Mouse (Mus musculus): ENCODE results near the gene Spag16.

Spag16 gene

DNA sequence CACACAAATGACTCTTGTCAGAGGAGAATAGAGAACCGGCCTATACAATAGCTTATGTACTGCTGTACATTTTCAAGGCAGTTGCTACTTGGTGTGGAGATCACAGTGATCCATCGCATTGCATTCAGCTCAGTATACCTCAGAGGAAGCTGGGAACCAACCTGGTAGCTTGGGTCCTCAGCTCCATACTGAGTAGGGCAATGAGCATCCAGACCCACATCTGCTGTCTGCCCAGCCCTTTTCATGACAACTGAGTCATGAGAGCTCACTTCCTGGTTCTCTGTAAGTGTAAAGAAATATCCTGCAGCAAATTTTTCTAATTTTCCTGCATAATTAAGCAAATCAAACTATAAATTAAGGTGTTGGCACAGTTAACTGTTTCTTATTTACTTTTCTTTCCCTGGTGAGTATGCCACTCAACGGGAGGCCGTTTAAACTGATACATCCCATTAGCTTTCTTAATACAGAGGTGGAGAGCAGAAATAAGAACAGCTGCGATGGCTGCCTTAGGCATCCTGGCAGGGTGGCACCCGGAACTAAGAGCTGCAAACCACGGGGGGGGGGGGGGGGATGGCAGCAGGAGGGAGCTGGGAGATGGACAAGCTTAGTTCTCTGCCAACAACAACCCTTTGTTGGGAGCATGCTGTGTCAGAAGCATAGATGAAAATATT lies 255.6 kb downstream of the Spag16 start:
- DNase-seq (ENCODE audit: extremely low spot score, low spot score) = no peak

- DNase-seq (ENCODE audit: extremely low spot score, low spot score) = no peak
Measured at GRCm38 (mm10) chr1:70104683-70105082, 277.9 kb downstream of the Spag16 start.

DNA sequence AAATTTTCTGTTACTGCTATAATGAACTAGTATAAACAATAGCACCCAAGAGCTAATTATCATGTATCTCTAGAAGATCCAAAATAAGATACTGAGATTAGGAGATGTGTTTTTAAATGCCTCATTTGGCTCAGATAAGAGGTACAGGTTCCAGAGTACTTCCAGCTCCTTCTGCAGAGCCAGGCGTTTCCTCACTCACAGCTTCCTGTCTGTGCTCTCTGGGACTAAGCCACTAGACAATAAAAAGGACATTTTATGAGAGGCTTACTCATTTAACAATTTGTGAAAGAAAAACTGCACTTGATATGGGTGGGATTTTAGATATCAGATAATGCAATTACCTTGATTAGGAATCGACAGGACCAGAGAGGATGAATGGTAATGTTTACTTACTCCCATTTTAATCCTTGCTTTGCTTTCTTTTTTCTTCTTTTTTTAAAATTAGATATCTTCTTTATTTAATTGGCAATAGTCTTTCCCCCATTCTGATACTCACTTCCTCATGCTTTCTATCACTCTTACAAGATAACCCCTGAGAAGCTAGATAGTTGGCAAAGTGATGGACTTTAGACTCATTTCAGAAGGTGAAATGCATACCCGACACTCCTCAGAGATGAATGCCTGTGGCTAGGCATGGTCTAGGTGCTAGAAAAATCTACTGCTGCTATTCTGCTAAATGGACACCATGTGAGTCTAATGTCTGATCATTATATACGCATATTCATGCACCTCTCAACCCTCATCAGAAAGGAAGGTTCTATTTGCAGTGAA lies 289.6 kb downstream of the Spag16 start:
- DNase-seq (ENCODE audit: extremely low spot score, low spot score) = no peak

DNA sequence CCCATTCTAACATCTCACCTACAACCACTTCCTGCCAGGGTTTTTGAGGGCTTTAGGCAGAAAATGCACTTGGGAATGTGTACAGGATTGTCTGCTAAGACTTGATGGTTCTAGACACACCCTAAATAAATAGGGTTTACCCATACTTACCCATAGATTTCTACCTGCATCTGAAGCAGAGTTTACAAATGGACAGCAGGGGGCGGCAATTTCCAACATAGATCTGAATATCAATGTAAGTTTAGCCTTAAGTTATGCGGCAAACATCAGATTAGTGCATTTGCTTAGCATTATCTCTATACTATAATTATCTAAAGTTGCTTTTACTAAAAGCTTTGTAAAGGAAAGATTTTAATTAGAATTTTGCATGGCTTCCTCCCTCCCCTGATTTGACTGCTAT lies 301.3 kb downstream of the Spag16 start:
- no peak for DNase-seq (ENCODE audit: extremely low spot score, low spot score)

DNA sequence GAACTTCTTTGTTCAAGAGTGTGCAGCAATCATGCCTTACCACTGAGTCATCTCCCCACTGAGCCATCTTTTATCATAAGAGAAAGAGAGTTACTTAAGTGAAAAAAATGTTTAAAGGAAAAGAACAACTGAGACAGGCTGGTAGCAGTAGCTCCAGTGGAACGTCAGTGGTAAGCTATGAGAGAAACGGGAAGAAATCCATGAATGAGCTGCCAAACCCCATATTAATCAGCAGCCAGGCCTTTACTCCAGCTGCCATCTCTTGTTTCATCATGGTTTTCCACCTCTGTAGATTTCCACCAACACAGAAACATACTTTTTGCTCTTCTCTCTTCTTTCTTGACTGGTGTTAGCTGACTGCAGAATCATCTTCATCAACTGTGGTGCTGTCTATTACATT lies 308.8 kb downstream of the Spag16 start:
- DNase-seq (ENCODE audit: extremely low spot score, low spot score) = no peak

GRCm38 (mm10) chr1:70165343-70166158 lies 338.8 kb downstream of the Spag16 start:
- no peak for DNase-seq (ENCODE audit: extremely low spot score, low spot score)

DNA sequence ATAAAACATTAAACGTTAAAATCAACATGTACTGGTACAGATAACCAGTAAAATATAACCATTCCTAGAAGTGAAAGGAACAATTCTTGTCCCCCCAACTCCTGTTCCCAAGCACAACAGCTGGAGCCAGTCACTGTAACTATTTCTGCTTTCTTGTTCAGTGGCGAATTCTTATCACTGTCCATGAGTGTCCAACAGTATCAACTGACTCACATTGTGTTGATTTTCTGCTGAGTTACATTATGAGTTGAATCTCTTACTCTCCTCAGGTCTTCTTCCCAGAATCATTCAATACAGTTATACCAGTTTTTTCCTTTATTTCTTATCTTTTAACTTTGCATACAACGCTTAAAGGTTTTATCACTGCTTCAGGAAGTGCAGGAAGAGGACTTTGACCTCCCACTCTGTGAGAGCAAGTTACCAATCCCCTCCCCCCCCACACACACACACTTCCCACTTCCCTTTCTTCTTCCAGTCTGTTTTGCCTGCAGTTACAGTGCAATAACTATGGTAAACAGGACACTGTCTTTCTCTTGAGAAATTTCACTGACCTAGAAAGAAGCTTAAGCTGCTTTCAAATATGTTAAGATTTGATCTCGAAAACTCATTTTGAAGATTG lies 353.5 kb downstream of the Spag16 start:
- DNase-seq (ENCODE audit: extremely low spot score, low spot score) = no peak

- DNase-seq (ENCODE audit: extremely low spot score, low spot score) = no peak
Measured at GRCm38 (mm10) chr1:70264815-70265214, 438.0 kb downstream of the Spag16 start.

DNA sequence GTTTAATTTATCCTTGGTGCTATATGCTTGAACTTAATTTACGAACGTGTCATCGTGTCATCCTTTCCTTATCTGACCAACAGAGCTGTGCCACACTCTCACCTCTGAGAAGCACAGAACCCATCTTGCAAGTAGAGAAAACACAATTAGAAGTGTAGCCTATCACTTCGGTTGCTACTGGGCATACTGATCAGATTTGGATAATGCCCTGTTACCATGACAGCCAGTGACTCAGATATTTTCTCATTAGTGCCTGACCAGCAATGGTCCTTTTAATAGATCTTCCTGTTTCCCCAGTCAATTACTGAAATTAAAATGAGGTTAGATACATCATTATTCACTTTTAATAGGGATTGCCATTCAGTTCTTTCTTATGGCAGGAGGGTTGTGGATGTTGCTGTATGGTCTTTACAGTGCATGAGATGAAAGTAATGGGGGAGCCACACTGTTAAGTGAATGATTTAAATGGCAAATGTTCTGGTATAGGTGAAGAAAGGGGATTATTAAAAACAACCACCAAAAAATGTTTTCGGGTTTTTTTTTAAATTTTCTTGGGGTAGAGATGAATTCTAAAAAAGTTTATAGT lies 439.2 kb downstream of the Spag16 start:
- DNase-seq (ENCODE audit: extremely low spot score, low spot score) = no peak

- no peak for DNase-seq (ENCODE audit: extremely low spot score, low spot score)
Measured at GRCm38 (mm10) chr1:70270139-70270538, 443.4 kb downstream of the Spag16 start.

- no peak for DNase-seq (ENCODE audit: extremely low spot score, low spot score)
Measured at GRCm38 (mm10) chr1:70272753-70273152, 446.0 kb downstream of the Spag16 start.

DNA sequence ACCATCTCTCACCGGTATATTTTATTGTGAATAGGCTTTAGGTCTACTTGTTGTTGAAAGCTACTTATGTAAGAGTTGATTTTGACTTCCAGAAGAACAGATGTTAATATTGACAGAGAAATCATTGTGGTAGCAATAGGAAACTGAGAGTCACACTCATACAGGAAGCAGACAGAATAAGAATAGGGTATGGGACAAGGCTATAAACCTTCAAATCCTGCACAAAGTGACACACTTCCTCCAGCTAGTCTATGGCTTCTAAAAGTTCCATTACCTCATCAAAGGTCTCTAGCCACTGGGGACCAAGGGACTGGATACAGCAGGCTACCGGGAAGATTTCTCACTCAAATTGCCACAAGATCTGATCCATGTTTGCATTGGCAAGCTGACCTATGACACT lies 452.5 kb downstream of the Spag16 start:
- DNase-seq (ENCODE audit: extremely low spot score, low spot score) = no peak

DNA sequence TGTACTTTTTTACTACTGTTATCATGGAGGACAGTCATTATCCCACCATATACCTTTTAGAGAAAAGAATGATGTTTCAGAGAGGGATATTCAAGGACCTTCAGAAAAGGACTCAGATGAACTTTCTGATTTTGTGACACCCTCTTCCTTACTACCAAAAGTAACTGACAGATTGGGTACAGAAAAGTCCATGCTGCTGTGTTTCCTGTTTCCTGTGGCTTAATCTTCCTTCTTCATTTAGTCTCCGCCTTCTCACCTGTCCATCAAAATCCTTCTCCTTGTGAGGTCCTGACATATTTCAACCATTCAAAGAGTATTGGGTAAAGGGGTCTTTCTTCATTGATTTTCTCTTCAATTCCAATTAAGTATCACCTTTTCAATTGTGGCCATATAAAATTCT lies 456.6 kb downstream of the Spag16 start:
- DNase-seq (ENCODE audit: extremely low spot score, low spot score) = no peak

DNA sequence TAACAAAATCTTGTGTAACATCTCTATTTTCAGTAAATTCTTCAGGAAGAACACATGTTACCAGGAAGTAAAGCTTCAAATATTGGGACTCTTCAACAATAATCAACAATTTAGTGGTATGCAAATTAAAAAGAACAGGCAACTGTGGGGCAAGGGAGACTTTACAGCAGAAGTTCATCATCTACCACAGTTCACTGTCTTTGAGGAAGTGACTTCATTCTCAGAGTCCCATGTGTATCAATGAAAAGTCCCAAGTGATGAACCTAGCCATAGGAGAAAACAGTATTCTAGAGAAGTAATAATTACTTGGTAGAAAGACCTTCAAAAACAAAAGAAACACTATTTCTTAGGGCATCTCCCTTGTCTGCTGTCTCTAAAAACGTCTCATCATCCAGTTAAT lies 457.4 kb downstream of the Spag16 start:
- DNase-seq (ENCODE audit: extremely low spot score, low spot score) = no peak

DNA sequence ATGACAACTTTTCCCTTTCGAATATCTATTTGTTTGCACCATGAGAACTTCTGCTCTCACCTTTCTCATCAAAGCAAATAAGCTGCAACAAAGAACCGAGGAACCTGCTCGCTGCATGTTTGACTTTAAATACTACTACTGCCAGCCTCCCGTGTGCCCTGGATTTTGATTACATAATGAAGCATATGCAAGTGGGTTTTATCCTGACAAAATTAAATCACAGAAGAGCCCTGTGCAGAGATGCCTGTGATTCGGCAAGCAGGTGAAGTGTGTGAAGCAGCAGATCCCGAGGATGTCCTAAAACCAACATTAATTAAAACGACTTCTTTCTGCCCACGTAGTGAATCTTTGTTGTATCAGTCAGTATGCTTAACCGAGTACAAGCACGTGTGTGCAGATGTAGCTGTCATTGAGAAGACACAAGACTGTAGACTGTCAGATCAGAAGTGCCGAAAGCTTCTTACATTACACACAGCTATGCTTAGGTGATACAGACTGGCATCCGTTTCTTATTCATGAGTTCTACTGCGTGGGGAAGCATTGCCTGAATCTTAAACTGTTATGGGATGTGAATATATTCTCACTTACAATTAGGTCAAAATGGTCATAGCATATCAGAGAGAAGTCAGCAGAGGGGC lies 489.5 kb downstream of the Spag16 start:
- DNase-seq (ENCODE audit: extremely low spot score, low spot score) = no peak

GRCm38 (mm10) chr1:70320951-70321350 lies 494.2 kb downstream of the Spag16 start:
- no peak for DNase-seq (ENCODE audit: extremely low spot score, low spot score)

GRCm38 (mm10) chr1:70346179-70346578 lies 519.4 kb downstream of the Spag16 start:
- no peak for DNase-seq (ENCODE audit: extremely low spot score, low spot score)

DNA sequence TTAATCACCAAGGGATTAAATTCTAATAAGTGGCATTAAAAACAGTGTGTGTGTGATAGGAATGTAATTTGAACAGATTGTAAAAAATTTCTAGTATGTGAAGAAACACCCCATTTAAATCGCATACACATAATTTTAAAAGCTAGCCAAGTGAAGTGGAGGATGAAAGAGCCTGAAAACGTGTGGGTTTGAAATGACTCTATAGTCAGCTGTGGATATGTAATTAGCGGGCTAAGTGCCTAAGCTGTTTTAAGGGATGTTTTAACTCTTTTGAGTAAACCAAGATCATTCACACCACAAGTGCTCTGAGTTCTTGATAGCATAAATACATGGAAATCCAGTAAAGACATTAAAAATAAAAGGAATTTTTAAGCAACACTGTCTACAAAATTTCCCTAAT lies 524.6 kb downstream of the Spag16 start:
- no peak for DNase-seq (ENCODE audit: extremely low spot score, low spot score)

DNA sequence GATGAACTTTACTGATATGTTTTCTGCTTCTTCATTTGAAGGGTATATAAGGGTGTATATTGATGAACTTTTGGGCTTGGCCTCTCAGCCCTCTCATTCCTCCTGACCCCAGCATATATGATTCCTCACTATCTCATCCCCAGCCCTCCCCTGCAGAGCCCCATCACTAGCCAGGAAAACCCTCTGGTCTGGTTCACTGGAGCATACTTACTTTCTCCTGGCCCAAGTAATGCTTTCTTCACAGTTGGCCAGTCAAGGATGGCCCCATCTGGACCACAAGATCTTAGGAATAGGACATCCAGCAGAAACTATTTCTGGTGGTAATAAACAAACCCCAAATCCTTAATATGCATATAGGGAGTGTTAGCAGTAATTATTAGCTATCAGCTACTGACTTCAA lies 527.2 kb downstream of the Spag16 start:
- no peak for DNase-seq (ENCODE audit: extremely low spot score, low spot score)

DNA sequence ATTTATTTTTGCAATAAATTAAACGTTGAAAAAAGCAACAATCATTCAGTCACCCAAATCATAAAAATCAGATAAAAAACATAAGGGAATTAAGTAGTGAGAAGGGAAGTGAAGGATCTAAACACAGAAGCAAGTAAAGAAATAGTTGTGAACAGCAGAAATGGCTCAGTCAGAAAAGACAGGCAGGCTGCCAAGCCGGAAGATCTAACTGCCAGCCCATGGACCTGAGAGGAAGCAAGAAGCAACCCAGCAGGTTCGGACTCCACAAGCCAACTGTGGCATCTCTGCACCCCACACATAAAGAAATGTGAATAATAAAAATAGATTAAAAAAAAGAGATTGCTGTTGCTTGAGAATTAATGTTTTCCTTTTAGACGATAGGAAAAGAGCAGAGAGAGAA lies 545.0 kb downstream of the Spag16 start:
- DNase-seq (ENCODE audit: extremely low spot score, low spot score) = no peak

- DNase-seq (ENCODE audit: extremely low spot score, low spot score) = no peak
Measured at GRCm38 (mm10) chr1:70380096-70380495, 553.3 kb downstream of the Spag16 start.
